Mouse (Mus musculus) kidney, postnatal 0 days (tissue): ENCODE data around the gene S100a6. TPM values are rescaled to one million over a fixed set of nuclear protein-coding genes. Genes with fewer than 3 reads are reported as not detected.

Experiments
- ATAC-seq: fragments of 200-750 bp; cut with Nextera tagmentation; replicated peaks from 2 replicates; pipeline ENCODE4 v1.8.0; 2017; ENCODE audit warnings: low read depth, moderate number of reproducible peaks, moderate TSS enrichment, moderate library complexity; ENCODE audit not compliant: low FRiP score
- DNase-seq: peaks from one replicate; pipeline ENCODE4 v3.0.0-alpha.2; 2016; ENCODE audit warnings: low spot score
- H3K27ac ChIP-seq: fragments of 300-500 bp; sonication (generic); 2 replicates; pipeline ENCODE4 v1.5.1; 2014; ENCODE audit warnings: mild to moderate bottlenecking
- H3K27me3 ChIP-seq: fragments of 300-500 bp; sonication (generic); 2 replicates; pipeline ENCODE4 v1.6.1; 2014; ENCODE audit warnings: low read length, mixed read lengths; ENCODE audit not compliant: insufficient read depth
- H3K36me3 ChIP-seq: fragments of 300-500 bp; sonication (generic); 2 replicates; pipeline ENCODE4 v1.6.1; 2014; ENCODE audit warnings: low read length, mixed read lengths; ENCODE audit not compliant: insufficient read depth
- H3K4me1 ChIP-seq: fragments of 300-500 bp; sonication (generic); replicated peaks from 2 replicates; pipeline ENCODE4 v1.6.1; 2014; ENCODE audit warnings: antibody characterized with exemption, low read length, mixed read lengths; ENCODE audit not compliant: insufficient read depth
- H3K4me2 ChIP-seq: fragments of 300-500 bp; sonication (generic); 2 replicates; pipeline ENCODE4 v1.6.1; 2014; ENCODE audit warnings: mild to moderate bottlenecking, low read length, moderate library complexity, mixed read lengths
- H3K4me3 ChIP-seq: fragments of 300-500 bp; sonication (generic); replicated peaks from 2 replicates; pipeline ENCODE4 v1.5.1; 2014; ENCODE audit warnings: low read depth, low read length
- H3K9ac ChIP-seq: fragments of 300-500 bp; sonication (generic); 2 replicates; pipeline ENCODE4 v1.6.1; 2014; ENCODE audit warnings: low read depth, low read length
- H3K9me3 ChIP-seq: fragments of 300-500 bp; sonication (generic); replicated peaks from 2 replicates; pipeline ENCODE4 v1.6.1; 2016; ENCODE audit warnings: low read length, inconsistent platforms, mixed read lengths
- CTCF ChIP-seq: IDR thresholded peaks from 2 replicates; pipeline ENCODE4 v1.5.1; 2016; ENCODE audit warnings: antibody characterized with exemption, low read depth, mild to moderate bottlenecking, moderate library complexity
- WGBS: fragments of 180-500 bp; shearing (Covaris S2); extraction: QIAGEN DNeasy Blood & Tissue Kit; methylation state at CpG from one replicate; pipeline ENCODE4 v1.1.7; 2014; 5-methylcytosine and 5-hydroxymethylcytosine counted together
- polyA plus RNA-seq: library from polyadenylated mRNA; unstranded; fragments of >200 nt; fragmentation: Nextera tagmentation; extraction: Ambion mirVana; gene quantifications from 2 replicates; pipeline ENCODE4 v1.2.1, GENCODE M21; 2015

Gene S100a6
- polyA plus RNA-seq, 1 experiment from 2014 or later, result 525 TPM

DNA sequence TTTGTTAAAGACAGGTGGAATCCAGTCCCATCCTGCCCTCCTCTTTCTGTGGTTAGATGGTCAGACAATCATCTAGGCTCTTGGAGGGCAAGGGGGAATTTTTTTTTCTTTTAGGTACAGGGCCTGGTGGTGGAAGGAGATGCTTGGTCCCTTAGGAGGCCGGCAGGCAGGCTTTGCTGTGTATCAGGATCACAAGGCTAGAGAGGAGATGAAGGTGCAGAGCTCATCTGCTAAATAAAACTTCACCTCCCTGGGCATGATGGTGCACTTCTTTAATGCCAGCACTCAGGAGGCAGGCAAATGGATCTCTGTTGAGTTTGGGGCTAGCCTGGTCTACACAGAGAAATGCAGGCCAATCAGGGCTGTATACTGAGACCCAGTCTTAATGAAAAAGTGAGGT lies 3.2 kb downstream of the S100a6 start:
- WGBS, result 71% methylated on average over 1 of the region's 1 CpGs
- ATAC-seq (no peak), DNase-seq (no peak)
- no peak overlapping the region for H3K4me3 ChIP-seq
- H3K27me3 ChIP-seq, result no peaks in the 10 kb centered on the region
- no peak overlapping the region for H3K4me2 ChIP-seq
- H3K36me3 ChIP-seq, result no peaks in the 10 kb centered on the region
- no peaks in the 10 kb centered on the region for H3K9me3 ChIP-seq
- no peak overlapping the region for H3K9ac ChIP-seq
- peaks cover 8% of the 10 kb centered on the region for H3K4me1 ChIP-seq
- TF ChIP-seq CTCF, result no peak
- no peak overlapping the region for H3K27ac ChIP-seq

DNA sequence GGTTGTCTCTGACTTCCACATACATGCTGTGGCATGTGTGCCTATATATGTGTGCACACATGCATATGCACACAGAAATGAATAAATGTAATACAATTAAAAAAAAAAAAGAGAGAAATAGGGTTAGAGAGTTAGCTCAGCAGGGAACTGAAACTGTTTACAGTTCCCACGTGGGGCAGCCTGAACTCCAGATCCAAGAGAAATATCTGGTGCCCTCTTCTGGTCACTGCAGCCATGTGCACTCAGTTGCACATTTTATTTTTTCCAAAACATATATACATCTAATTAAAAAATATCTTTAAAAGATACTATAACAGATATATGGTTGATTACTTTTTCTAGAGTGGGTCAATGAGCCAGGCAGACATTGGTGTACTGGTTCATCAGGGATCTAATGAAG lies 4.9 kb downstream of the S100a6 start:
- DNase-seq, result no peak
- Histone ChIP-seq H3K27me3 (no peaks in the 10 kb centered on the region), H3K27ac (no peak overlapping the region), H3K36me3 (no peaks in the 10 kb centered on the region), H3K4me1 (peaks cover 5% of the 10 kb centered on the region), H3K4me3 (no peak overlapping the region), H3K9ac (no peak overlapping the region), H3K4me2 (no peak overlapping the region), H3K9me3 (no peaks in the 10 kb centered on the region)
- 10% methylated on average over 1 of the region's 1 CpGs for WGBS
- TF ChIP-seq CTCF, result peak; percentile 42; the same call in 1 of the 2 replicates
- no peak for ATAC-seq

DNA sequence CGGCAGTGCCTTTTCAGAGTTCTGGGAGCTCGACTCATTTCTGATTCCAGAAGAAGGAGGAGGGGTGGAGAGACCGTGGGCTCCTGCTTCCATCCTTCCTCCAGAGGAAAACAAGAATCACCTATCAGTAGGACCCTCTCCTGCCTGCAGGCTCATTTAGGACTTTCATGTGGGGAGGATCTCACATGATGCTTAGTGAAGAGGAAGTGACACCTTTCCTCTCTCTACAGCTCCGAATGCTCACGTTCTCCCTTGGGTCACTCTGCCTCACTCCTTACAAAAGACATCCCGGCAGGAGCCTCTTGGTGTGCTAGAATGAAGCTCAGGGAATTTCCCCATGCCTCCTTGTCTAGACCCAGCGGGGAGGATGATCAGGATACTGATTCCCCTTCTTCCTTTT lies 8.9 kb downstream of the S100a6 start:
- DNase-seq (no peak), ATAC-seq (no peak)
- Histone ChIP-seq H3K36me3 (no peaks in the 10 kb centered on the region), H3K4me1 (no peaks in the 10 kb centered on the region), H3K27me3 (no peaks in the 10 kb centered on the region), H3K27ac (no peak overlapping the region), H3K9me3 (no peaks in the 10 kb centered on the region), H3K4me2 (no peak overlapping the region), H3K4me3 (no peak overlapping the region), H3K9ac (no peak overlapping the region)
- TF ChIP-seq CTCF, result no peak
- whole genome bisulfite sequencing, result 50% methylated on average over 7 of the region's 7 CpGs

DNA sequence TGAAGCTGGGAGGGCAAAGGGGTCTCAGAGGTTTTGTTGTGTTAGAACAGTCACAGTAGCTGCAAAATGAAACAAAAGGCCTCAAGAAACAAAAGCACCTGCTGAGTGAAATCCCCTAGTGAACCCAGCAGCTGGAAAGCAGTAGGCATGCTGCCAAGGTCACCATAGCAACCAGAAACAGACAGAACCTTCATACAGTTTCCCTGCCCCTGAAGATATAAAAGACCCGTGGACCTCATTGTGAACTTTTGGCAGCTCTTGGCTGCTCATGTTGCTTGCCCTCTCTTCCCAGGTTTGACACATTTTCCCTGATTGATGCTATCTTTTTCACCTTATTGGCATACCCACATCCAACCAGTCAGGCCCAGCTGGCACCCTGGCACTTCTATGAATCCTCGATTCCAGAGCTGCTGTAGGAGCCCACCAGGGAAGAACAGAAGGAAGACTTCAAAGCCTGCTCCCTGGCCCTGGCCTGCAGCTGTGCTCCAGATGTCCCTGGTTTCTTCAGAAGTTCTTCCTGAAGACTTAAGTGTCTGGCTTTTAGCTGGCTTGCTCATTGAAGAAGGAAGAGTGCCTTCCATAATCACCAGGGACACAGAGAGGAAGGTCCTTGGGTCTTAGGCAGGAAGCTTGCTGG lies 10.9 kb downstream of the S100a6 start:
- peak; percentile 68 for DNase-seq
- Histone ChIP-seq H3K27me3 (no peaks in the 10 kb centered on the region), H3K9ac (no peak overlapping the region), H3K27ac (no peak overlapping the region), H3K4me1 (no peaks in the 10 kb centered on the region), H3K9me3 (no peaks in the 10 kb centered on the region), H3K4me3 (no peak overlapping the region), H3K4me2 (no peak overlapping the region), H3K36me3 (no peaks in the 10 kb centered on the region)
- TF ChIP-seq CTCF, result no peak
- ATAC-seq, result no peak
- 17% methylated on average over 2 of the region's 2 CpGs for WGBS

DNA sequence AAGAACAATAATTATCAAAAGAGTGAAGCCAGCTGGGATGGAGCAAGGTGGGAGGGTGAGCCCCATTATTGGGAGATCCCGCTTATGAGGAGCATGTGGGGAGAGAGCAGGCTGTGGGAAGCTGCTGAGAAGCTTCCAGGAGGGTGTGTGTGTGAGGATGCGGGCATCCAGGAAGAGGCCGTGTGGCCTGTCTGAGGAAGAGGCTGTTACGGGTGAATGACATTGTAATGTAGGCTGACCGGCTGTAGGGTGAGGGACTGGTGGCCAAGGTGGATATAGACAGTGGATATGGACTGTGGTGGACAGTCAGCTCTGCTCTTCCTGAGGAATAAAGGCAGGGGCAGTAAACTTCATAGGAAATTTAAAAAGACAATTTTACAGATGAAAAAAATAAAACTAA lies 12.8 kb downstream of the S100a6 start:
- Histone ChIP-seq H3K36me3 (no peaks in the 10 kb centered on the region), H3K27ac (no peak overlapping the region), H3K9me3 (no peaks in the 10 kb centered on the region), H3K4me3 (no peak overlapping the region), H3K4me2 (no peak overlapping the region), H3K9ac (no peak overlapping the region), H3K4me1 (no peaks in the 10 kb centered on the region), H3K27me3 (no peaks in the 10 kb centered on the region)
- ATAC-seq (0 out of 2 replicates have a peak, but pooled peaks have one; percentile 23), DNase-seq (no peak)
- 65% methylated on average over 5 of the region's 5 CpGs for WGBS
- no peak for TF ChIP-seq CTCF

DNA sequence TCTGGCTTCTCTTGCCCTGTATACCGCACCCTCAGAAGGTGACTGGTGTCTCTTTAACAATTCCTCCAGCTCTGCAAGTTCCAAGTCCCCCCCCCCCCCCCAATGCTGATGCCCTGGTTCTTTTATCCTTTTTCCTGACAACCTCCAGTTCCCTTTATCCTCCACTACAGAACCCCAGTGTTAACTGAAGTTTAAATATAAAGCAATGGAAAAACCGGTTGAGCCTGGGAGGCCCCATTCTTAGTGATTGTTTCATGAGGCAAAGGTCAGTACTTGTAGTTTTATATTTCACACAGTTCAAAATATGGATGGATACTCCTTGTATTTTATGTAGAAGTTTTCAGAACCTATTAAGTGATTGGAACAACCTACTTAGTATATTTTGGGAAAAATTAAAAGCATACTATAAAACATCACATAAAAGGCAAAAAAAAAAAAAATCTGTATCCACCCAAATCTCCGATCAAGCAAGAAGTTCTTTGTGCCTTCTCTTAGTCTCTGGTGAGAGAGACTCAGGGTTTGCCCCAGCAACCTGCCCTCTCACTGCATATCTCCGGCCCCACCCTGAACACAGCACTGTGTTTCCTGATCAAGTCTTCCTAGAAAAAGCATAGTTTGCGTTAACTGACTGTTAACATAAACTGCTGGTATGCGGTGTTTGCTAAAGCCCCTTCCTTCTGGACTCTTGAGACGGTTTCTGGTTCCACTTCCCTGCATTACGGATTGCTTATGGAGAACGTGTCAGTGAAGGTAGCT lies 13.8 kb downstream of the S100a6 start:
- Histone ChIP-seq H3K4me3 (no peak overlapping the region), H3K4me2 (no peak overlapping the region), H3K27me3 (no peaks in the 10 kb centered on the region), H3K27ac (no peak overlapping the region), H3K9me3 (no peaks in the 10 kb centered on the region), H3K4me1 (no peaks in the 10 kb centered on the region), H3K36me3 (no peaks in the 10 kb centered on the region), H3K9ac (no peak overlapping the region)
- DNase-seq, result no peak
- no peak for TF ChIP-seq CTCF
- WGBS, result 67% methylated on average over 9 of the region's 9 CpGs
- no peak for ATAC-seq
